Mouse (Mus musculus) splenic B cell, adult 2 months (primary cell): ENCODE results near the gene Hba-a1.
"Not testable (repeated sequence)": the region's sequence is repeated elsewhere in the genome, so short reads cannot be mapped to it uniquely, and the experiment has no call there.

Experiments
- DNase-seq: peaks from one replicate; pipeline ENCODE4 v3.0.0-alpha.2; 2011; ENCODE audit warnings: low read depth, low spot score
- H3K27me3 ChIP-seq: 2 replicates; pipeline ENCODE4 v1.6.1; 2012; ENCODE audit warnings: mild to moderate bottlenecking, low read length, moderate library complexity, mixed read lengths; ENCODE audit not compliant: control insufficient read depth, poor library complexity, insufficient read depth, severe bottlenecking
- H3K36me3 ChIP-seq: 2 replicates; pipeline ENCODE4 v1.6.1; 2012; ENCODE audit warnings: mild to moderate bottlenecking, low read length, moderate library complexity, mixed read lengths; ENCODE audit not compliant: control insufficient read depth, poor library complexity, insufficient read depth, severe bottlenecking

The Hba-a1 gene

GRCm38 (mm10) chr11:32283091-32283777, at the start of gene Hba-a1:
Gene Hba-a1 (plus strand): TSS chr11:32283511.
- H3K36me3 ChIP-seq, DNase-seq, H3K27me3 ChIP-seq: not testable (repeated sequence)

GRCm38 (mm10) chr11:32233895-32234294, 49.4 kb upstream of the Hba-a1 start:
- Histone ChIP-seq H3K27me3 (no peaks in the 10 kb centered on the region), H3K36me3 (peaks cover 6% of the 10 kb centered on the region)
- no peak for DNase-seq

DNA sequence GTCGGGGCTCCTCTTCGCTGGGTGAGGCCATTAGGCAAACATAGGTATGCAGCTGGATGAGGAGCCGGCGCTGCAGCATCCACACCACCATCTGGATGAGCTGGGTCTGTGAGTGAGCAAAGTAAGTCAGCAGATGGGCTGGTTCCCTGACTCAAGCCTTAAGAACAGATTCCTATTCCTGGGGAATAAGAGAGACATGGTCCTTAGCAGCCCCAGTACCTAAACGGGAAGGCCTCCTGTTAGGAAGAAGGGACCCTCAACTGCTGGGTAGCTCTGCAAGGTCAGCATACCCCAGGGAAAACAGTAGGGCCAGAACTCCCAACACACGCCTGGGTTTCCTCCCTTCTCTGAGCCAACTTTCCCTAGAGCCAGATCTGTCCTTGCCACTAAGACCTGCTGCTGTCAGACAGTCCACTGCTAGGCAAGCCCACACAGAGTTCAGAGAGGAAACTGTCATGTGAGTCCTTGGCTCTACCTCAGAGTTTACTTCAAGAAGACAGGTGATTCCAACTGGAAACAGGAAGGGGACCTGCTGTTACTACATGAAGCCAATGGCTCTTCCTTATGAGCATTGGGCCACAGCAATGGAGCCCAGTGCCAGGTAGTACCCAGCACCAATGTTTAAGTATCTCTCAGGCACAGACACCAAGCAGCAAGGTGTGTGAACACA, 48.4 kb upstream of the Hba-a1 start:
- Histone ChIP-seq H3K27me3 (no peaks in the 10 kb centered on the region), H3K36me3 (peaks cover 6% of the 10 kb centered on the region)
- DNase-seq: no peak

DNA sequence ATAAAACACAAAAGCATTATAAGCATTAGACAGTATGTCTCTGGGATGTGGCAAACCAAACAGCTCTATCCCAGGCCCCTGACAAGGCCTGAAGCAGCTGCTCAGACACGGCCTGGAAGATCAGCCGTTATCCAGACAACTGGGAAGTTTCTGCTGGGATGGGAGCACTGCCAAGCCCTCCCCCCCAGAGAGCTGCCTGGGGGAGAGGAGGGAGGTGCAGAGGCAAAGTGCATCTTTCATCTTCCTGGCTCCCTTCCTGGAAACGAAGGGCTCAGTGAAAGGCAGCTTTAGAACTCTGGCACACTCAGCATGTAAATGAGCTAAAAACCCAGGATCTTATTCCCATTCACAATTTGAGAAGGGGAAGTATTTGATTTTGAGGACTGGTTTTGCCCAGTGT, 47.7 kb upstream of the Hba-a1 start:
- H3K27me3 ChIP-seq: no peaks in the 10 kb centered on the region
- H3K36me3 ChIP-seq: peaks cover 6% of the 10 kb centered on the region
- no peak for DNase-seq

GRCm38 (mm10) chr11:32236132-32236531, 47.2 kb upstream of the Hba-a1 start:
- DNase-seq: no peak
- no peaks in the 10 kb centered on the region for H3K27me3 ChIP-seq
- H3K36me3 ChIP-seq: peaks cover 8% of the 10 kb centered on the region

DNA sequence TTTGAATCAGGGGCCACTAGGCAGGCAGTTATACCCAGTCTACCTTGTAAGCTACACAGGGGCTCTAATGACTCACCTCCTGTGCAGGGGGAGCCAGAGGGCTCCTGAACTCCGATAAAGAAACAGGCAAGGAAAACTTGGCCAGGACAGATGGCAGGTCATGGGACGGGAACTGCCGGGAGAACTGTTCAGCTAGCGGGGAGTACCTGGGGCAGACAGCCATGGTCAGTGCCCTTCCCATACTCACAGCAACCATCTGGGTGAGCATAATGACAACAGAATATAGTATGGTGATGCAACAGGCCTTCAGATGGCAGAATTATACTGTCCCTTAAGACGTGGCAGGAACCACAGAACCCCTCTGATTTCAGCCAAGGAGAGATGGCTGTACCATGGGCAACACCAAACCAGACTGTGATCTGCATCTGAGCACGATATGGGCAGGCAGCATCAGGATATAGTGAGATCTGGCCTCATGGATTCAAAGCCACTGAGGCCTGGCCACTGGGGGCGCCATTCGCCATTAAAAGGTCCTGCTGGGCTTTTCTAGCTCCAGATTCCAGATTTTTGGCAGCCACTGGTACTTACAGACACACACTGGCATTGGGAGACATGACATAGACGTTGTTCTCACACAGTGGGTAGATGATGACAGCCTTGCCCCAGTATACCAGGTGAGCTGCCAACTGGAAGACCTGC, 46.5 kb upstream of the Hba-a1 start:
- peak; percentile 48 for DNase-seq
- H3K27me3 ChIP-seq: no peaks in the 10 kb centered on the region

GRCm38 (mm10) chr11:32237411-32237795, 45.9 kb upstream of the Hba-a1 start:
- Histone ChIP-seq H3K27me3 (no peaks in the 10 kb centered on the region), H3K36me3 (peaks cover 8% of the 10 kb centered on the region; the same call in 1 of the 2 replicates)
- no peak for DNase-seq

More for the DNA sequence above, 46.5 kb upstream of the Hba-a1 start:
- peaks cover 9% of the 10 kb centered on the region; the same call in 1 of the 2 replicates for H3K36me3 ChIP-seq

DNA sequence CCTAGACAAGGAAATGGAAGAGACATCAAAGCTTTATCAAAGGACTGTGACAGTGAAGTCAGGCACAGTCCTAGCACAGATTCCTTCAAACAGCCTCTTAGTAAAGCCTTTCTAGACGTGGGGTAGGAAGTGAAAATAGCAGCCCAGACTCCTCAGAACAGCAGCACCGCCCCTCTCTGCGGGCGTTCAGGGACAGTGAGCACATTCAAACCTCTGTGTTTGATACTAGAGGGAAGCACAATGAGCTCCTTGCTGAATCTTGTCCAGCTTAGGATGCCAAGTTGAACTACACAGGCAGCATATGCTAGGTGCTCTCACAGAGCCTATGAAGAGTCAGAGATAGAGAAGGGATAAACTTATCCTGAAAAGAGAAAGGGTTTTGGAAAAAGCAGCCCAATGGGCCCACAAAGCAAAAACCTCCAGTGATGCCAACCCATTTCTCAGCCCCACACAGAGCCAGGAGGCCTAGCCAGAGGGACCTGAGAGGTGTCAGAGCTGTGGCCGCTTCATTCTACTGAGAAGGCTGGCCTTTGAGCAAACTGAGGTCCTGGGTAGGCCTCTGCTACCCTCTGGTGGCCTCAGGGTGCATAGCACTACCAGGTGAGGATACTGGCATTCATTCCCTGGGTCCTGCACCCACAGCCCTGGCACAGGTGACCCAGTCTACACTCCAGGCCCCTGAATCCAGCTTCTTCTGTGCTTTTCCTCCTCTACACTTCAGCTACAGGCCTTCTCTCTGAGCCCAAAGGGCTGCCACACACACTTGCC, 45.0 kb upstream of the Hba-a1 start:
- Histone ChIP-seq H3K36me3 (peaks cover 8% of the 10 kb centered on the region; the same call in 1 of the 2 replicates), H3K27me3 (no peaks in the 10 kb centered on the region)
- peak; percentile 88 for DNase-seq

GRCm38 (mm10) chr11:32241391-32241790, 41.9 kb upstream of the Hba-a1 start:
- Histone ChIP-seq H3K36me3 (0 out of 2 replicates have a peak, but pooled peaks cover 6% of the 10 kb centered on the region), H3K27me3 (no peaks in the 10 kb centered on the region)
- DNase-seq: no peak

DNA sequence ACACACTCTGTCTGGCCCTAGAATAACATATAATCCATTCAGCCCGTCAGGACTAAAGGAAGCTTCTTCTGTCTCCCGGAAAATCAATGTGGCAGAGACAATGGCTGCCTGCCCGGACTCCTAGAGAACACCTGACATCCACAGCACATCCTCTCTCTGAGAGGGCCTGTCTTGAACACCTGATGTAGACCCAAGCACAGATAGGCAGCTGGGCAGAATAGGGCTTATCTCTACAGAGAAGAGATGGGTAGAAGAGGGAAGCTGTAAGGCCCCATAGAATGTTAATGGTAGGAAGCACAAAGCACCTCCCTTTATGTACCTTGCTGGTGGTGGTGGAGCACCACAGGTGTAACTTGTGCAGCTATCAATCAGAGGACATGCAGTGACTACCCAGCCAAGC, 41.1 kb upstream of the Hba-a1 start:
- DNase-seq: no peak
- H3K27me3 ChIP-seq: no peaks in the 10 kb centered on the region

GRCm38 (mm10) chr11:32243205-32243955, 39.9 kb upstream of the Hba-a1 start:
- Histone ChIP-seq H3K36me3 (peaks cover 6% of the 10 kb centered on the region; the same call in 1 of the 2 replicates), H3K27me3 (no peaks in the 10 kb centered on the region)
- DNase-seq: no peak

More for the DNA sequence above, 41.1 kb upstream of the Hba-a1 start:
- peaks cover 6% of the 10 kb centered on the region; the same call in 1 of the 2 replicates for H3K36me3 ChIP-seq

- H3K36me3 ChIP-seq: peaks cover 6% of the 10 kb centered on the region; the same call in 1 of the 2 replicates
- H3K27me3 ChIP-seq: no peaks in the 10 kb centered on the region
- no peak for DNase-seq
Observed at GRCm38 (mm10) chr11:32244064-32244463, 39.2 kb upstream of the Hba-a1 start.

GRCm38 (mm10) chr11:32244617-32245016, 38.7 kb upstream of the Hba-a1 start:
- Histone ChIP-seq H3K36me3 (peaks cover 6% of the 10 kb centered on the region; the same call in 1 of the 2 replicates), H3K27me3 (no peaks in the 10 kb centered on the region)
- DNase-seq: no peak

DNA sequence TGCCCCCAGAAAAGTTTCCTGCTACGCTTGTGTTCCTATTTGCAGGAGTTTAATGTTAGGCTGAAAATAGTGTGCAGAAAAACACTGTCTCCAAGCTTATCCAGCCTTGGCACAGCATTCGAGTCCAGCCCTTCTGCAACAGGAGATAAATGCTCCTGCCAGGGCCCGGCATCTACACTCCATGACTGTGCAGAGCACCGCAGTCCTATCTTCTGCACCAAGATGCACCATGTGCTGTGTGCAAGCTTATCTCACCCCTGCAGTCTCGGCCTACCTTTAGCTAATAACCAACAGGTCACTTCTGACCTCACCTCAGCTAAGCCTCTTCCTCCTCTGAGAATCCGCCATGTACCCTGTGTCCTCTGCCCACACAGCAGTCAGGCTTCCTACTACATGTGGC, 37.7 kb upstream of the Hba-a1 start:
- DNase-seq: no peak
- no peaks in the 10 kb centered on the region for H3K27me3 ChIP-seq

More for the DNA sequence above, 37.7 kb upstream of the Hba-a1 start:
- H3K36me3 ChIP-seq: peaks cover 6% of the 10 kb centered on the region; the same call in 1 of the 2 replicates
